Mouse (Mus musculus) small intestine, adult 2 months (tissue): ENCODE results near the gene Cnga4. TPM values are rescaled to one million over a fixed set of nuclear protein-coding genes. Genes with fewer than 3 reads are reported as not detected.

ENCODE experiments used
- H3K27ac ChIP-seq: fragments of 200-500 bp; 2 replicates; pipeline ENCODE4 v1.5.1; 2012; ENCODE audit warnings: low read depth, low read length, control low read depth, inconsistent platforms; ENCODE audit not compliant: insufficient read depth
- H3K27me3 ChIP-seq: fragments of 200-500 bp; 2 replicates; pipeline ENCODE4 v1.6.1; 2012; ENCODE audit warnings: mild to moderate bottlenecking, moderate library complexity, low read length, inconsistent platforms; ENCODE audit not compliant: control insufficient read depth, insufficient read depth
- H3K36me3 ChIP-seq: fragments of 200-500 bp; 2 replicates; pipeline ENCODE4 v1.6.1; 2012; ENCODE audit warnings: mild to moderate bottlenecking, low read length, control low read depth, inconsistent platforms; ENCODE audit not compliant: control insufficient read depth, insufficient read depth
- H3K4me1 ChIP-seq: fragments of 200-500 bp; 2 replicates; pipeline ENCODE4 v1.6.1; 2012; ENCODE audit warnings: low read length, inconsistent platforms, mixed read lengths; ENCODE audit not compliant: control insufficient read depth, insufficient read depth, insufficient read length
- H3K4me3 ChIP-seq: fragments of 200-500 bp; 2 replicates; pipeline ENCODE4 v1.5.1; 2012; ENCODE audit warnings: low read depth, mild to moderate bottlenecking, control low read depth, inconsistent platforms, low read length, moderate library complexity
- CTCF ChIP-seq: fragments of 200-500 bp; IDR thresholded peaks from 2 replicates; pipeline ENCODE4 v1.5.1; 2012; ENCODE audit warnings: low read depth, mild to moderate bottlenecking, control low read depth, inconsistent platforms, low read length, moderate library complexity, mixed read lengths; ENCODE audit not compliant: insufficient replicate concordance, insufficient read length; ENCODE audit errors: extremely low read depth
- POLR2A ChIP-seq: fragments of 200-500 bp; IDR thresholded peaks from 2 replicates; pipeline ENCODE4 v1.6.1; 2012; ENCODE audit warnings: low read depth, mild to moderate bottlenecking, control low read depth, inconsistent platforms, low read length, moderate library complexity
- WGBS: fragments of 180-500 bp; shearing (Covaris S2); methylation state at CpG from one replicate; pipeline ENCODE4 v1.1.7; 2018; 5-methylcytosine and 5-hydroxymethylcytosine counted together
- polyA plus RNA-seq: library from polyadenylated mRNA; depleted of rRNA; stranded (reverse); fragments of >200 nt; gene quantifications from 2 replicates; pipeline ENCODE4 v1.2.3, GENCODE M21; 2012

Cnga4 gene
- polyA plus RNA-seq, 1 experiment: 0.10 TPM

- Histone ChIP-seq H3K27me3 (no peaks in the 10 kb centered on the region), H3K36me3 (peaks cover 25% of the 10 kb centered on the region), H3K27ac (no peak overlapping the region), H3K4me3 (no peak overlapping the region), H3K4me1 (peaks cover 2% of the 10 kb centered on the region; the same call in 1 of the 2 replicates)
- WGBS: 32% methylated on average over 4 of the region's 4 CpGs
- no peak for TF ChIP-seq CTCF
- no peak for TF ChIP-seq POLR2A
Observed at GRCm38 (mm10) chr7:105373509-105373908, 30.9 kb upstream of the Cnga4 start.

- Histone ChIP-seq H3K4me3 (no peak overlapping the region), H3K27me3 (no peaks in the 10 kb centered on the region), H3K4me1 (peaks cover 2% of the 10 kb centered on the region; the same call in 1 of the 2 replicates), H3K36me3 (peaks cover 29% of the 10 kb centered on the region), H3K27ac (no peak overlapping the region)
- TF ChIP-seq CTCF (no peak), POLR2A (no peak)
- 46% methylated on average over 3 of the region's 3 CpGs for WGBS
Observed at GRCm38 (mm10) chr7:105373976-105374375, 30.4 kb upstream of the Cnga4 start.

- Histone ChIP-seq H3K36me3 (peaks cover 37% of the 10 kb centered on the region), H3K4me1 (peaks cover 2% of the 10 kb centered on the region; the same call in 1 of the 2 replicates)
- 71% methylated on average over 1 of the region's 1 CpGs for WGBS
Observed at GRCm38 (mm10) chr7:105374866-105375265, 29.5 kb upstream of the Cnga4 start, which contains the start of gene Gm5901. TSS of gene Gm5901 (plus strand) at chr7:105375038.

DNA sequence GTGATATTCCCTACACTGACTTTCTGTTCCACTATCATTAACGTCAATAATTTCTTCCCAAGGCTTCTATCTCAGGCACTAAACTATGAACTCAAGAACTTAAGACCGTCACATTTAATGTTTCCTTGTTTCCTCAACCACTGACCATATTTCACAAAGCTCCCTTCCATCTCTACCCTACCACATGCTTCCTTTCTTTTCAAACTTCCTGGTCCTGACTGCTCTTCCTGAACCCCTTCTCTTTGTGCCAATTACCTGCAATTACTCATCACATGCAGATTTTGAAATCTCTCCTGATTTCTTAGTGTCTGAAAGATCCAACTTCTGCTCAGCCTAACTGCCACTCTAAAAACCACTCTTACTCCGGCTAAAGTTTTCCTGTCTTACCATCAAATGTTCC is 24.0 kb upstream of the Cnga4 start:
- no peak for TF ChIP-seq POLR2A
- TF ChIP-seq CTCF: no peak
- H3K36me3 ChIP-seq: peaks cover 74% of the 10 kb centered on the region
- WGBS: 70% methylated on average over 3 of the region's 3 CpGs
- H3K4me3 ChIP-seq: no peak overlapping the region
- H3K4me1 ChIP-seq: no peaks in the 10 kb centered on the region
- no peak overlapping the region for H3K27ac ChIP-seq
- no peaks in the 10 kb centered on the region for H3K27me3 ChIP-seq

More at GRCm38 (mm10) chr7:105374866-105375265, 29.5 kb upstream of the Cnga4 start, which contains the start of gene Gm5901:
- Histone ChIP-seq H3K27ac (no peak within 1 kb of the TSS), H3K4me3 (no peak within 1 kb of the TSS), H3K27me3 (no peaks in the 10 kb centered on the region)
- TF ChIP-seq CTCF (no peak), POLR2A (no peak)

GRCm38 (mm10) chr7:105387696-105388095 is 16.7 kb upstream of the Cnga4 start:
- no peak overlapping the region for H3K4me3 ChIP-seq
- no peaks in the 10 kb centered on the region for H3K27me3 ChIP-seq
- H3K36me3 ChIP-seq: peaks cover 65% of the 10 kb centered on the region
- no peak overlapping the region for H3K27ac ChIP-seq
- WGBS: 88% methylated on average over 2 of the region's 2 CpGs
- no peaks in the 10 kb centered on the region for H3K4me1 ChIP-seq
- TF ChIP-seq CTCF: no peak
- no peak for TF ChIP-seq POLR2A

- 0 out of 2 replicates have a peak, but pooled peaks cover 2% of the 10 kb centered on the region for H3K4me1 ChIP-seq
- TF ChIP-seq CTCF: no peak
- no peak for TF ChIP-seq POLR2A
- peaks cover 44% of the 10 kb centered on the region for H3K36me3 ChIP-seq
- no peak overlapping the region for H3K27ac ChIP-seq
- WGBS: 81% methylated on average over 2 of the region's 2 CpGs
- H3K27me3 ChIP-seq: no peaks in the 10 kb centered on the region
- H3K4me3 ChIP-seq: no peak overlapping the region
Observed at GRCm38 (mm10) chr7:105390236-105390635, 14.1 kb upstream of the Cnga4 start.

- H3K4me3 ChIP-seq: no peak overlapping the region
- WGBS: 30% methylated on average over 1 of the region's 1 CpGs
- H3K4me1 ChIP-seq: peaks cover 6% of the 10 kb centered on the region; the same call in 1 of the 2 replicates
- no peak overlapping the region; the same call in 1 of the 2 replicates for H3K27ac ChIP-seq
- TF ChIP-seq CTCF (no peak), POLR2A (no peak)
- peaks cover 12% of the 10 kb centered on the region for H3K36me3 ChIP-seq
- H3K27me3 ChIP-seq: no peaks in the 10 kb centered on the region
Observed at GRCm38 (mm10) chr7:105394606-105395005, 9.8 kb upstream of the Cnga4 start.
